Mouse (Mus musculus) MEL (cell line): Measurements from ENCODE around the gene Aldh3b1.

ENCODE experiments used
- BHLHE40 ChIP-seq: IDR thresholded peaks from 2 replicates; pipeline ENCODE4 v1.6.1; 2012; ENCODE audit warnings: low read depth, mild to moderate bottlenecking, inconsistent platforms, low read length, improper control_type of control experiment, borderline replicate concordance
- CTCF ChIP-seq, 3 experiments: IDR thresholded peaks in 2 of 3; conservative IDR thresholded peaks in 1 of 3; 2 replicates each; pipeline ENCODE4 v1.5.1; 2011 to 2012; ENCODE audit warnings: low read length in 3 of 3, low read depth in 2 of 3, mild to moderate bottlenecking in 2 of 3, improper control_type of control experiment in 1 of 3, inconsistent platforms in 1 of 3, mixed read lengths in 1 of 3, moderate library complexity in 1 of 3; ENCODE audit not compliant: control insufficient read depth in 1 of 3, insufficient read depth in 1 of 3, poor library complexity in 1 of 3, severe bottlenecking in 1 of 3
- GABPA ChIP-seq: IDR thresholded peaks from 2 replicates; pipeline ENCODE4 v1.6.1; 2012; ENCODE audit warnings: low read depth, mild to moderate bottlenecking, inconsistent platforms, low read length, improper control_type of control experiment, moderate library complexity
- MAFK ChIP-seq: IDR thresholded peaks from 2 replicates; pipeline ENCODE4 v1.6.1; 2011; ENCODE audit warnings: low read depth, mild to moderate bottlenecking, low read length, improper control_type of control experiment, borderline replicate concordance
- USF2 ChIP-seq, 2 experiments: IDR thresholded peaks; 2 replicates each; pipeline ENCODE4 v1.6.1; 2011 to 2012; ENCODE audit warnings: improper control_type of control experiment in 2 of 2, low read length in 2 of 2, borderline replicate concordance in 1 of 2, inconsistent platforms in 1 of 2, low read depth in 1 of 2, mild to moderate bottlenecking in 1 of 2; ENCODE audit not compliant: insufficient read depth in 1 of 2
- ZNF384 ChIP-seq: IDR thresholded peaks from 2 replicates; pipeline ENCODE4 v1.6.1; 2012; ENCODE audit warnings: low read depth, mild to moderate bottlenecking, inconsistent platforms, low read length, improper control_type of control experiment

DNA sequence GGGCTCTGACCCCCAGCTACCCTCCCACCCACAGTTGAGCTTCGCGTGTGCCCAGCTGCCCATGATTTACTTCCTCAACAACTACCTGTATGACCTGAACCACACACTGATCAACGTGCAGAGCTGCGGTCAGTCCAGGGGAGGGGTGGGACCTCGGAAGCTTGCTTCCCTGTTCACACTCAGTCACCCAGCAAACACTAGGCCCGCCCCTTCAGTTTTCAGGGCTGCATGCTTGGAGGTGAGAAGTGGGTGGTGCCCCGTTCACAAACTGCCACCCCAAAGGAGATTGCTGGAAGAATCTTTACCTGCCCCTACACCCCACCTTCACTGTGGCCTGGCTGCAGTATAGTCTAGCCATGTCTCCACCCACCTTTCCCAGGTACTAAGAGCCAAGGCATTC is 12.7 kb upstream of the Aldh3b1 start:
- no peak for TF ChIP-seq CTCF (IDR thresholded peaks at IDR 0.05 in 2 of 3, conservative IDR thresholded peaks at IDR 0.05 in 1 of 3; ENCODE audit: control insufficient read depth in 1 of 3, insufficient read depth in 1 of 3, low read depth in 2 of 3, low read length in 3 of 3, poor library complexity in 1 of 3, severe bottlenecking in 1 of 3)
- TF ChIP-seq GABPA: no peak
- no peak for TF ChIP-seq USF2 (IDR thresholded peaks at IDR 0.05; ENCODE audit: borderline replicate concordance in 1 of 2, insufficient read depth in 1 of 2, low read depth in 1 of 2, low read length in 2 of 2)
- TF ChIP-seq ZNF384: no peak
- TF ChIP-seq MAFK: no peak
- TF ChIP-seq BHLHE40: no peak
